Mouse (Mus musculus) T-helper 1 cell (primary cell): ENCODE results near the gene Gsdme.

Experiments used
- in situ Hi-C: fragments of 300-600 bp; cut with MboI, MseI; formaldehyde crosslinking; loops from one replicate; pipeline ENCODE4 v1.15.1; 2025; ENCODE audit warnings: high pct_unique_total_duplicates

Gene Gsdme

DNA sequence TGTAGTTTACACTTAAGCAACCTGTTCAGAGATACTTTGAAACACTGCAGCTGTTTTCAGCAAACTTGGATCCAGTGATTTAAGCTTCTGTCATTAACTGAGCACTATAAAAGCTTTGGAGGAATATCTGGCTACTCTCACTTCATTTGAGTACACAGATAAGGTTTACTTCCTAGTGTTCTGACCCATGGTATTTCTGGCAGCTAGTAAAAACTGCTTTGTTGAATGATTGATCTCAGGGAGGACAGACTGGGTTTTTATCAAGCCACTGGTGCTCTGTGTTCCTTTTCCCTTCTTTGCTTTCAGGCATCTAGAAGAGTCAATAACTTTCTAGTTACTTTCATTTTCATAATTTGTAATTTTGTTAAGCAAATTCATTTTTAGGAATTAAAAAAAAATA, 74.3 kb downstream of the Gsdme start:
- in situ Hi-C loops, result no loop called here

DNA sequence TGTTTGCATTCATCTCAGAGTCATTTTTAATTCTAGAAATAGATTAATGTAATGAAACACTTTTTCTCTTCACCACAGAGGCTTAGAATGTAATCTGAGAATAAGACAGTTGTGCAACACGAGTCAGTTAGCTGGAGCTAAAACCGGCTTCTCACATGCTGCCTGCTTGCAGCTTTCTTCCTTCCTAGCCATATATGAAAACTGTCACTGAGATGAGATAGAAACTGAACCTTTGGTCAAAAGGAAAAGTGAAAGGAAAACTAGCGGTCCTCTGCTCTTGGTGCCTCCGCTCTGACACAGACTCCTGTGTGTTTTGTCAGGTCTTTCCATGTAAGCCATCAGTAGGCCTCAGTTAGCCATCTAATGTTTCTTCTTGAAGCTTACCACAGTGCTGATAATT, 75.7 kb downstream of the Gsdme start:
- in situ Hi-C loops, result no loop called here

GRCm38 (mm10) chr6:50180189-50180588, 83.5 kb downstream of the Gsdme start:
- in situ Hi-C loops, result no loop called here

- in situ Hi-C loops, result no loop called here
These were observed 87.9 kb downstream of the Gsdme start for GRCm38 (mm10) chr6:50175736-50176135.

DNA sequence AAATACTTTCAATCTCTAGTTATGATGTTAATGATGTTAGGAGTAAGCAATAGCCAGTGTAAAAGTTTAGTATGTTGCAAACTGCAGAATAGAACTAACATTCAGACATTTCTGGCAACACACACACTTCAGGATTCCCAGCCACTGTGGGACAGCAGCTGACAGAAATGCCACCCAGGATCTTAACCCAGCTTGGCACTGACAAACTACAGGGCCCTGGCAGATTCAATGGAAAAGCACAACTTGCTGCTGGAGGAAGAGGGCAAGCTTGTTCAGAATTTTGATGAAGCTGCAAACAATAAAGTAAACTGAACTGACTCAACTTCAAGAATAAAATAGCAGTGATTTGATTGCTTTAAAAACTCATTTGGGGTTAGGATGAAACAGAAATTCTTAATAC, 93.9 kb downstream of the Gsdme start:
- in situ Hi-C loops, result no loop called here

DNA sequence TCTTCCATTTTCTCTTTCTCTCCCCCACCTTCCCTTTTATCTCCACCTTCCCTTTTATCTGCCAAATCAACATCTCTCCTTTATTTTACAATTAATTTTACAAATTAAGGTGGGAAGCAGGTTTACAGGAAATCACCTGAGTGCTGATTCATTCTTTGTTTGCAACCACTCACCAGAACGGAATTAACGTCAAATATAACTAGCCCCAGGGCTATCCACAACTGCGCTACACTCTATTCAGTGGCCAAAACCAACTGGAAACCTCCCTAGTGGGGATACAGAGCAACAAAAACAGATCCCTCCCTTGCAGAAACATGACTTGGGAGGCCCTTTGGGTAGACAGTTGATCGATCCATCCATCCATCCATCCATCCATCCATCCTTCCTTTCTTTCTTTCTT, 94.8 kb downstream of the Gsdme start:
- in situ Hi-C loops, result no loop called here

- in situ Hi-C loops, result no loop called here
These were observed 100.6 kb downstream of the Gsdme start for GRCm38 (mm10) chr6:50163013-50163412.

DNA sequence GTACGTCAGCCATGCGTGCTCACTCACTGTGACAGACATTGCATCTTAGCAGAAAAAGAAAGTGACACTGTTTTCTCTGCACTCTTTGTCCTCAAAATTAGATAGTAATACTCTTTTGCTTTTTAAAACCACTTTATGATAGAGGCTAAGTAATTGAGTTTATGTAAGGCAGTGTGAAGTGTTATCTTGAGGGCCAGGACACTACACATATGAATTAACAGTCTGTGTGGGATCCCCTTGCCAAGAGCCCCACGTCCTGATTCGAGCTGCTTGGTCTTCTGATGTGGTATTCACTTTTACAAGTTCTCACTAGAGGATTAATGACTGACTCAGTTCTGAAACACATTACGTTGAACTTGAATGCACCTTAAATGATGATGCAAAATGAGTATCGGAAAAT, 103.8 kb downstream of the Gsdme start:
- in situ Hi-C loops, result no loop called here

GRCm38 (mm10) chr6:50149378-50149777, 114.3 kb downstream of the Gsdme start:
- in situ Hi-C loops, result no loop called here

DNA sequence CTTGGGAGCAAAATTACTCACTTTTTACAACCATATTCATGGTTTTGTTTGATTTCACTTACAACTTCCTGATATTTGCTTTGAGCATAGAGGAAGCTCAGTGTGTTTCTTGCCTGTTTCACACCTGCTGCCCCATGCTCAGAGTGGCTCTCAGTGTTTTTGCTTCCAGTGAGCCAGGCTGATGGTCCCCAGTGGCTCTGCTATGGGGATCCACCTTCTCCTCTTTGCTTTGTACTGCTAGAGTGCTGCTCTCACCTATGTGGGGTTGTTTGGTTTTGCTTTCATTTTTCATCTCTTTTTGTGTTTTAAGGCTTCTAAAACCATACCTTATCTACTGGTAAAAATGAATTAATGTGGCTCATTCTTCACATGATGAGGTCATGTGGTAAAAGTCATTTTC, 117.5 kb downstream of the Gsdme start:
- in situ Hi-C loops, result no loop called here

- in situ Hi-C loops, result no loop called here
These were observed 124.1 kb downstream of the Gsdme start for GRCm38 (mm10) chr6:50139526-50139925.
